Mouse (Mus musculus): ENCODE data around the gene Hpf1.

DNA sequence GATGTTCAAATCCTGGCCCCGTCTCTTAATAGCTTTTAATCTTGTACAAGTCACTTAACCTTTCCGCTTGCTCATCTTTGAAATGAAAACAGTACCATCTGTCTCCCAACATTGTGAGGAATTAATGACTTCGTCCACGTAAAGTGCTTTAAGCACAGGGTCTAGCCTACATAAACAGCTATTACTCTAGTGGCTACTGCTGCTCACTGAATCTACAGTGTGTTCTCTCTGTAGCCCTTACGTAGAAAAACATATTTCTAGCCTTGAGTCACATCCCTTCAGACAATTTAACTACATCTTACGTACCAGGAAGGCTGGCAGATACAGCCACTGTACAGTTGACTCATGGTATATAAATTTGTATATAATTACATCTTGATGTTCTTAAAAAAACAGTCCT lies 25.3 kb upstream of the Hpf1 start:
- TF ChIP-seq CTCF (IDR thresholded peaks at IDR 0.05; ENCODE audit: control insufficient read depth, insufficient read depth, insufficient read length): no peak
- no peak for TF ChIP-seq CEBPB (IDR thresholded peaks at IDR 0.05; ENCODE audit: low read depth)
- TF ChIP-seq MYOD1 (IDR thresholded peaks at IDR 0.05; ENCODE audit: control insufficient read depth, insufficient read length, low read depth): peak; percentile 73

All from C2C12 (cell line).